Mouse (Mus musculus): ENCODE data around the gene Higd1c. TPM values are rescaled to one million over a fixed set of nuclear protein-coding genes. Genes with fewer than 3 reads are reported as not detected.

Gene Higd1c
- polyA plus RNA-seq, 1 experiment from 2014 or later: not detected

- ATAC-seq (replicated peaks; ENCODE audit: insufficient number of reproducible peaks, low FRiP score, low TSS enrichment): no peak
- no peaks in the 10 kb centered on the region for H3K36me3 ChIP-seq (ENCODE audit: control insufficient read depth, insufficient read depth, low read length)
- H3K27me3 ChIP-seq (ENCODE audit: control insufficient read depth, insufficient read depth, low read length): peaks cover 15% of the 10 kb centered on the region
- H3K4me1 ChIP-seq (ENCODE audit: control insufficient read depth, insufficient read depth, low read length): peaks cover 25% of the 10 kb centered on the region
- H3K9me3 ChIP-seq (replicated peaks; ENCODE audit: control insufficient read depth, low read length): no peaks in the 10 kb centered on the region
- 23% methylated on average over 17 of the region's 17 CpGs for WGBS (ENCODE audit: insufficient replicate concordance)
- peak within 1 kb of the TSS; percentile 99 for H3K4me2 ChIP-seq
- no peak within 1 kb of the TSS for H3K27ac ChIP-seq (ENCODE audit: low read depth, low read length)
- H3K4me3 ChIP-seq (ENCODE audit: low read depth, low read length): peak within 1 kb of the TSS; percentile 73
- peak within 1 kb of the TSS; percentile 69 for H3K9ac ChIP-seq (ENCODE audit: low read depth, low read length)
Observed at GRCm38 (mm10) chr15:100424396-100425122, 60.2 kb downstream of the Higd1c start, which contains the start of gene Slc11a2. Gene Slc11a2 (minus strand): TSS chr15:100425072.

- no peaks in the 10 kb centered on the region for H3K36me3 ChIP-seq (ENCODE audit: control insufficient read depth, insufficient read depth, low read length)
- no peak overlapping the region for H3K4me2 ChIP-seq
- no peak for ATAC-seq (replicated peaks; ENCODE audit: insufficient number of reproducible peaks, low FRiP score, low TSS enrichment)
- H3K9ac ChIP-seq (ENCODE audit: low read depth, low read length): no peak overlapping the region
- H3K27me3 ChIP-seq (ENCODE audit: control insufficient read depth, insufficient read depth, low read length): peaks cover 15% of the 10 kb centered on the region
- no peak overlapping the region for H3K27ac ChIP-seq (ENCODE audit: low read depth, low read length)
- H3K4me1 ChIP-seq (ENCODE audit: control insufficient read depth, insufficient read depth, low read length): peaks cover 5% of the 10 kb centered on the region; the same call in 1 of the 2 replicates
- no peak overlapping the region for H3K4me3 ChIP-seq (ENCODE audit: low read depth, low read length)
- 73% methylated on average over 13 of the region's 13 CpGs for WGBS (ENCODE audit: insufficient replicate concordance)
- H3K9me3 ChIP-seq (replicated peaks; ENCODE audit: control insufficient read depth, low read length): no peaks in the 10 kb centered on the region
Observed at GRCm38 (mm10) chr15:100428296-100428905, 64.1 kb downstream of the Higd1c start.

- WGBS (ENCODE audit: insufficient replicate concordance): 68% methylated on average over 11 of the region's 11 CpGs
- no peak overlapping the region for H3K9ac ChIP-seq (ENCODE audit: low read depth, low read length)
- peaks cover 3% of the 10 kb centered on the region; the same call in 1 of the 2 replicates for H3K27me3 ChIP-seq (ENCODE audit: control insufficient read depth, insufficient read depth, low read length)
- no peak for ATAC-seq (replicated peaks; ENCODE audit: insufficient number of reproducible peaks, low FRiP score, low TSS enrichment)
- H3K4me3 ChIP-seq (ENCODE audit: low read depth, low read length): no peak overlapping the region
- no peak overlapping the region for H3K4me2 ChIP-seq
- H3K9me3 ChIP-seq (replicated peaks; ENCODE audit: control insufficient read depth, low read length): no peaks in the 10 kb centered on the region
- H3K4me1 ChIP-seq (ENCODE audit: control insufficient read depth, insufficient read depth, low read length): no peaks in the 10 kb centered on the region
- no peaks in the 10 kb centered on the region for H3K36me3 ChIP-seq (ENCODE audit: control insufficient read depth, insufficient read depth, low read length)
- H3K27ac ChIP-seq (ENCODE audit: low read depth, low read length): no peak overlapping the region
Observed at GRCm38 (mm10) chr15:100429959-100430565, 65.7 kb downstream of the Higd1c start.

- no peak overlapping the region for H3K4me3 ChIP-seq (ENCODE audit: low read depth, low read length)
- H3K4me1 ChIP-seq (ENCODE audit: control insufficient read depth, insufficient read depth, low read length): no peaks in the 10 kb centered on the region
- WGBS (ENCODE audit: insufficient replicate concordance): 52% methylated on average over 4 of the region's 4 CpGs
- H3K27ac ChIP-seq (ENCODE audit: low read depth, low read length): no peak overlapping the region
- no peaks in the 10 kb centered on the region for H3K9me3 ChIP-seq (replicated peaks; ENCODE audit: control insufficient read depth, low read length)
- ATAC-seq (replicated peaks; ENCODE audit: insufficient number of reproducible peaks, low FRiP score, low TSS enrichment): no peak
- no peaks in the 10 kb centered on the region for H3K27me3 ChIP-seq (ENCODE audit: control insufficient read depth, insufficient read depth, low read length)
- H3K9ac ChIP-seq (ENCODE audit: low read depth, low read length): no peak overlapping the region
- no peaks in the 10 kb centered on the region for H3K36me3 ChIP-seq (ENCODE audit: control insufficient read depth, insufficient read depth, low read length)
- no peak overlapping the region for H3K4me2 ChIP-seq
Observed at GRCm38 (mm10) chr15:100433234-100433633, 68.9 kb downstream of the Higd1c start.

Other genes with a start within 250 kb of the Higd1c start
- gene Atf1, start 136.7 kb upstream of the Higd1c start, polyA plus RNA-seq (2014; fragmentation: Nextera tagmentation; extraction: Ambion mirVana): 33.7 and 38.6 TPM in 2 replicates
- gene Tmprss12, start 83.7 kb upstream of the Higd1c start, polyA plus RNA-seq (2014; fragmentation: Nextera tagmentation; extraction: Ambion mirVana): not detected in 2 replicates
- 2.5 and 2.7 TPM in 2 replicates for gene Mettl7a1, start 60.4 kb upstream of the Higd1c start, polyA plus RNA-seq (2014; fragmentation: Nextera tagmentation; extraction: Ambion mirVana)
- not detected in 2 replicates for gene Mettl7a3, start 29.6 kb upstream of the Higd1c start, polyA plus RNA-seq (2014; fragmentation: Nextera tagmentation; extraction: Ambion mirVana)
- gene Methig1, start 11.4 kb upstream of the Higd1c start, polyA plus RNA-seq (2014; fragmentation: Nextera tagmentation; extraction: Ambion mirVana): not detected in 2 replicates
- not detected in 2 replicates for gene Mettl7a2, start 11.3 kb upstream of the Higd1c start, polyA plus RNA-seq (2014; fragmentation: Nextera tagmentation; extraction: Ambion mirVana)
- not detected in 2 replicates for gene Gm5475, start 57.6 kb downstream of the Higd1c start, polyA plus RNA-seq (2014; fragmentation: Nextera tagmentation; extraction: Ambion mirVana)
- 14.9 and 15.5 TPM in 2 replicates for gene Slc11a2, start 60.5 kb downstream of the Higd1c start, polyA plus RNA-seq (2014; fragmentation: Nextera tagmentation; extraction: Ambion mirVana)
- 19.0 and 19.3 TPM in 2 replicates for gene Letmd1, start 104.5 kb downstream of the Higd1c start, polyA plus RNA-seq (2014; fragmentation: Nextera tagmentation; extraction: Ambion mirVana)
- 9.4 and 10.2 TPM in 2 replicates for gene Csrnp2, start 130.9 kb downstream of the Higd1c start, polyA plus RNA-seq (2014; fragmentation: Nextera tagmentation; extraction: Ambion mirVana)
- 15.4 and 18.9 TPM in 2 replicates for gene Tfcp2, start 187.5 kb downstream of the Higd1c start, polyA plus RNA-seq (2014; fragmentation: Nextera tagmentation; extraction: Ambion mirVana)
- 2.3 and 3.1 TPM in 2 replicates for gene Pou6f1, start 235.4 kb downstream of the Higd1c start, polyA plus RNA-seq (2014; fragmentation: Nextera tagmentation; extraction: Ambion mirVana)

All from heart, embryonic 11.5 days (tissue).